Mouse (Mus musculus) adrenal gland, postnatal 36 days (tissue): ENCODE data around the gene Bhlhb9. TPM values are rescaled to one million over a fixed set of nuclear protein-coding genes. Genes with fewer than 3 reads are reported as not detected.

ENCODE experiments used
- DNase-seq, 2 experiments: peaks; one replicate each; pipeline ENCODE4 v3.0.0; 2021; ENCODE audit warnings: mixed read lengths in 1 of 2
- microRNA-seq: library from miRNA; unstranded; fragments of <30 nt; microRNA quantifications from one replicate; pipeline ENCODE4 v1.2.0, GENCODE M21; 2021
- total RNA-seq, 2 experiments: library from RNA; stranded (reverse); gene quantifications; 2 replicates each; pipeline ENCODE4 v1.2.3; 2021

Bhlhb9 gene
- total RNA-seq, 2 experiments from 2014 or later = 16.9 to 18.2 TPM

DNA sequence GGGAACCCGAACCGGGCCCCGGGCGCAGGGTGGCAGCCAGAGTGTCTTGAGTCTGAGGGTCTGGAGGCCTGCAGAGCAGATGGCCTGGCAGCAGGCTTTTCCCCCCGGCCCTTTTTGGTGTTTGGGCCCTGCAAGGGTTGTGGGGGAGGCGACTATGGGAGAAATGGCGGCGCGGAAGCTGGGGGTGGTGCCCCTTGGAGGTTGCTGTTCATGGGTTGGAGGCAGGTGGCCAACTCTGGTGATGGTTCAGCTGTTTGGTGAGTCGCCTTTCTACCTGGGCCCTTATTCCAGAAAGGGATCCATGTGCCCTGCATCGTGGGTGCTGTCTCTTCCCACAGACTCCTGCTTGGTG lies 88.8 kb downstream of the Bhlhb9 start:
- DNase-seq = peak; percentile 22 to 34

GRCm38 (mm10) chrX:135916580-135916979 lies 119.2 kb downstream of the Bhlhb9 start:
- no peak for DNase-seq

DNA sequence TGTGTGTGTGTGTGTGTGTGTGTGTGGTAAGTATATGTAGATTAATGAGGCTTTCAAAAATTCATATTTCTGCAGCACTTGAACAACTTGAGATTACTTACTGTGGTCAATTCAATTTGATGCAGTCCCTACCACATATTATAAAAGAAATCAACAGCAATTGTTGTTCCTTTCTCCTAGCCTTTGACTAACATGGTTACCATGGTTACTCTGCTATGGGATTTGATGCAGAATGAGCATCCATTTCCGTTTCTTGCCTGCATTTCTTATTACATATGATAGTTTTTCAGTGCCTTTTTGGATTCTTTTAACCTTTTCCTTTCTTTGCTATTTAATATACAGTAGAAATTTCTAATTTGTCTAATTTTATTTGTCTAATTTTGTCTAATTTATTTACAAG lies 119.7 kb downstream of the Bhlhb9 start:
- no peak for DNase-seq

DNA sequence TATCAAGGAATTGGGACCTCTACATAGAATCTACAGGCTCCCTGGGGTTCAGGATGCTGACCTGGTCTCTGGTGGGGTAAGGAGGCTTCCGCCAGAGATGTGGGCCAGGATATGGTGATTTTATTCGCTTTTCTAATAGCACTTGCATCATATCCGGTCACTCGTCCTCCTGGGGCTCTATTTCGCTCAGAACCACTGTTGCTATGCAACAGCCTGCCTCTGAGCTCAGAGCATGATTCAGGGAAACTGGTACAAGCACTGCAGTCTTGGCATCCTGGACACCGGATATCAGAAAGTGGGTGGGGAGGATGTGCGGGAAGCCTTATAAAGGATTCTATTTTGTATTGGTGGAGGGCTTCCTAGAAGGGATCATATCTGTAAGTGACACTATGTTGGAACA lies 124.8 kb downstream of the Bhlhb9 start:
- DNase-seq = no peak

DNA sequence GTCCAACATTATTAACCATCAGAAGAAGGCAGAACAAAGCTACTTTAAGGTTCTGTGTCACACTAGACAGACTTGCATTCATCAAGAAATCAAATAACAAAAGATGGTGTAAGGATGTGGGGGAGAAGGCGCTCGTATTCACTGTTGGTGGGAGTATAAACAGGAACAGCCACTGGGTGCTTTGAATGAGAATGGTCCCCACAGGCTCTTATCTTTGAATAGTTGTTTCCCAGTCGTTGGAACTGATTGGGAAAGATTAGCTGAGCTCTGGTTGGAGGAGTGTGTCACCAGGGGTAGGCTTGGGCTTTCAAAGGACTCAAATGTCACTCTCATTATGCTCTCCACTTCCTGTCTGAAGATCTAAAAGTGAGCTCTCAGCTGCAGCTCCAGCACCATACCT lies 128.5 kb downstream of the Bhlhb9 start:
- no peak for DNase-seq

DNA sequence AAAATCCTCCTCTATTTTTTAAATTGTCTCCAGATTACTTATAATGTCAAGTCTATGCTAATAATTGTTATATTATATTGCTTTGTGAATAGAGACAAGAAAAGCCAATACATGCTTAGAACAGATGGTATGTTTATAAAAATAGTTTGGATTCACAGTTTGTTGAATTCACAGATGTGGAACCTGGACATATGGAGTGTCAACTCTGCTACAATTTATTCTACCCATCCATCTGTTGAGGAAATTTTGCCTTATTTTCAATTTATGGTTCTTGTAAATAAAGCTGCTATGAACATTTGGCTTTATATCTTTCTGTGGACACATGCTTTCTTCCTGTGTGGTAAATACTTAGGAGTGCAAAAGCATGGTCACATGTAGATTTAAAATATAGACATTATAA lies 131.2 kb downstream of the Bhlhb9 start:
- no peak for DNase-seq

- DNase-seq = no peak
Observed at GRCm38 (mm10) chrX:135936452-135936851, 139.1 kb downstream of the Bhlhb9 start.

Small RNA genes lying within 50 kb of the gene (microRNA-seq; reads per million reads assigned to microRNA genes)
- not detected for gene Mir1970

Other genes with a start within 250 kb of the Bhlhb9 start
- not detected for gene Nxf7, start 198.8 kb upstream of the Bhlhb9 start, total RNA-seq
- gene Prame, start 169.9 kb upstream of the Bhlhb9 start, total RNA-seq = not detected
- gene Tcp11x2, start 103.8 kb upstream of the Bhlhb9 start, total RNA-seq = not detected
- not detected for gene Tmsb15a, start 72.3 kb upstream of the Bhlhb9 start, total RNA-seq
- gene Armcx5, start 54.9 kb upstream of the Bhlhb9 start, total RNA-seq = 10 to 100 TPM in 1 of 2 experiments, 1 to 10 TPM in 1; 8.3 to 22.0 TPM
- gene Gprasp1, start 54.9 kb upstream of the Bhlhb9 start, total RNA-seq = 10 to 100 TPM; 66.3 to 85.8 TPM
- gene Gprasp2, start 41.4 kb downstream of the Bhlhb9 start, total RNA-seq = 10 to 100 TPM; 20.6 to 22.5 TPM
- gene Arxes2, start 196.2 kb downstream of the Bhlhb9 start, total RNA-seq = 10 to 100 TPM; 40.9 to 73.2 TPM
- gene Arxes1, start 235.8 kb downstream of the Bhlhb9 start, total RNA-seq = 10 to 100 TPM in 1 of 2 experiments, 1 to 10 TPM in 1; 6.3 to 14.3 TPM